Mouse (Mus musculus): Measurements from ENCODE around the gene Sntg2. TPM values are rescaled to one million over a fixed set of nuclear protein-coding genes. Genes with fewer than 3 reads are reported as not detected.
A peak's percentile ranks its signal among the peaks of the same experiment; 100 is the strongest.

Gene Sntg2
- total RNA-seq, 4 experiments from 2014 or later: 9.1 to 11.3 (median 10.4) TPM

DNA sequence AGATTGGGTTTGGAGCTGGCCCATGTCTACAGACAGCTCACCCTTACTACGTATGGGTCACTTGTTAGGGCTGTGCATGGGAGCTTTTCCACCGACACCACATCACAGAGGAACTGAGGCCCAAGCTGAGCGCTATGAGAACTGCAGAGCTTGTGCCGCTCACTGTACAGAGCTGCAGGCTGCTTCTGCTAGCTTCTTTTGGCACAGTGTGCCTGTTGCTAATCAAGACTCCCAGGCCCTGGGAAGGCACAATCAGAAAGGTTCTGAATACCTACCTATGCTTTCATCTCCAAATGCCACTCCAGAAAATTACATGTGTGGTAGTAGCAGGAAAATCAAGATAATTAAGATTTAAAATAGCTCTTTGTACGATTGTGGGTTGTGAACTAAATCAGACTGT is 165.1 kb downstream of the Sntg2 start:
- DNase-seq (ENCODE audit: low spot score in 2 of 2): no peak

DNA sequence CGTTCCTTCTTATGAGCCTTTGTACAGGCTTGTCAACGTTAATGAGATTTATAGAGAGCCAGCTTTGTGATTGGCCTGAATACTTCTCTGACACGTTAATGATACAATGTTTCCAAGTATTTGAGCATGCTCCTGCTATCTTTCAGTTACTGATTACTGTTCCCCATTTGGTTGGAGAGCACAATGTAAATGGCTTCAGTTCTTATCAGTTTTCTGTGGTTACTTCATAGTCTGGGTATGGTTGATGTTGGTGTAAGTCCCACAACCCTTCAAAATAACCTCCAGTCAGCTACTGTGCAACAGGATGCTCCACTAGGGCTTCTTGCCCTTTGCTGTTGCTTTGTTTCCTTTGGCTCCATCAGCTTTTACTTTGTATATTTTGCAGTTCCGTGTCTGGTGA is 168.7 kb downstream of the Sntg2 start:
- no peak for DNase-seq (ENCODE audit: low spot score in 2 of 2)

- DNase-seq (ENCODE audit: low spot score in 2 of 2): no peak
These were observed 170.4 kb downstream of the Sntg2 start for GRCm38 (mm10) chr12:30202763-30203162.

- DNase-seq (ENCODE audit: low spot score in 2 of 2): peak in 1 of 2 experiments; percentile 14
These were observed 172.1 kb downstream of the Sntg2 start for GRCm38 (mm10) chr12:30201031-30201430.

DNA sequence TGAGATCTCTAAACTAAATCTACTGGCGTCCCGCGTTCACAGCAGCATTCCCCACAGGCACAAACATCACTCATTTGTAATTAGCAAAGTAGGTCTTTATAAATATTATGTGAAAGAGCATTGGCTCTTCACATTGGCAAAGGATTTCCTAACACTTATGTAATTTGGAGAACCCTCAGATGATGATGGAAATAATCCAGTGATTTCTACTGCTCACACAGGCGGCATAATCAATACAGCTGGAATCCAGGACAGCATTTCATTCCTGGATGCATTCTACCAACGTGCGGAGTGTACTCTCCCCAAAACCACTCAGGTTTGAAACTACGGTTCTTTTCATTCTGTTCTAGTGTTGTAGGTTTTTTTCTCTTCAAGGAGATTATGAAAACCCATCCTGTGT is 172.6 kb downstream of the Sntg2 start:
- no peak for DNase-seq (ENCODE audit: low spot score in 2 of 2)

GRCm38 (mm10) chr12:30199735-30200134 is 173.4 kb downstream of the Sntg2 start:
- DNase-seq (ENCODE audit: low spot score in 2 of 2): peak in 1 of 2 experiments; percentile 12

DNA sequence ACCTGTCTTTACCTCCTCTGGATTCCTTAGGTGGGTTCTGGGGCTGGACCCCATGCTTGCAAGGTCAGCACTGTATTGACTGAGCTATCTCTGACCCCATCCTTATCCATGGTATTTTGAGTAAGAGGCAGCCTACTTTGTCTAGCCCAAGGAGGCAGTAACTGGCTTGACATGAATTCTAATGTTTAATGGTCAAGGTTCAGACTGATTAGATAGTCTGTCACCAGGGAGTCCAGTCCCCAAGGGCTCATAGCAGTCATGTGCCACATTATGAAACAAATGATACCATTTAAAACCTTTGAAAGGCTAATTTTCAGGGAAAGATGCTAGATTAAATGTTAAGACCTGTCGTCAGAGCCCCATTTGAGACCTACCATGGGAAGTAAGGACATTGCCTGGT is 174.9 kb downstream of the Sntg2 start:
- no peak for DNase-seq (ENCODE audit: low spot score in 2 of 2)

DNA sequence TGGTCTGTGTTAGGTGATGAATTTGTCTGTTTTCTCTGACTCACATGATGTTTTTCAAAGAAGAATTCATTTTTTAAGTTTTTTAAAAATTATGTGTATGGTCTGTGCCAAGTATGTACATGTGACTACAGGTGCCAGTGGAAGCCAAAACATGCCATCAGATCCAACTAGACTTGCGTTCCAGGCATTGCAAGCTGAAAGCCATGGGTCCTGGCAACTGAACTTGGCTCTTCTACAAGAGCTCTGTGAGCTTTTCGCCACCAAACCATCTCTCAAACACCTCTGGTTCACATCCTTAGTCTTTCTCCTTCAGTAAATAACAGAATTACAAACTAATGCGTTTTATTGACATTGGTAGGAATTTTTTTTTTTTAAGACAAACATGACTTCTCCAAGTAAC is 191.5 kb downstream of the Sntg2 start:
- no peak for DNase-seq (ENCODE audit: low spot score in 2 of 2)

- no peak for DNase-seq (ENCODE audit: low spot score in 2 of 2)
These were observed 193.6 kb downstream of the Sntg2 start for GRCm38 (mm10) chr12:30179623-30180022.

GRCm38 (mm10) chr12:30177966-30178365 is 195.2 kb downstream of the Sntg2 start:
- DNase-seq (ENCODE audit: low spot score in 2 of 2): no peak

DNA sequence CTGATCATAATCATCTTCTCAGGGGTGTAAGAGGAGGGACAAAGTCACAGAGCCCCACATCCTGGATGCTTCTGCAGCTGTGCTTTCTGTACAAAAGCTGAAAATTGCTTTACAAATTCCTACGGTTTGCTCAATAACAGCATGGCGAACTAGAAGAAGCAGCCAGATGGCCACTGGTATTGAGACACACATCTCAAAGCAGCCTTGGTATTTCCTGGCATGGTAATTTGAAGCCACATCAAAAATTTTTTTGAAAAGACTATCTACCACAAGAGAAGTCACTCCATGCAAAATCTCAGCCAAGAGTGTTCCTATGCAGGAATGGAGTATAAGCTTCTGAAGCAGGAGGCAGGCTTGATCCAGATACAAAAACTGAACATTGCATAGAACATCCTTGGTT is 195.6 kb downstream of the Sntg2 start:
- no peak for DNase-seq (ENCODE audit: low spot score in 2 of 2)

GRCm38 (mm10) chr12:30168491-30168890 is 204.7 kb downstream of the Sntg2 start:
- DNase-seq (ENCODE audit: low spot score in 2 of 2): no peak

- DNase-seq (ENCODE audit: low spot score in 2 of 2): no peak
These were observed 208.6 kb downstream of the Sntg2 start for GRCm38 (mm10) chr12:30164538-30164937.

GRCm38 (mm10) chr12:30164005-30164404 is 209.2 kb downstream of the Sntg2 start:
- no peak for DNase-seq (ENCODE audit: low spot score in 2 of 2)

GRCm38 (mm10) chr12:30161731-30162406 is 211.3 kb downstream of the Sntg2 start:
- DNase-seq (ENCODE audit: low spot score in 2 of 2): no peak

DNA sequence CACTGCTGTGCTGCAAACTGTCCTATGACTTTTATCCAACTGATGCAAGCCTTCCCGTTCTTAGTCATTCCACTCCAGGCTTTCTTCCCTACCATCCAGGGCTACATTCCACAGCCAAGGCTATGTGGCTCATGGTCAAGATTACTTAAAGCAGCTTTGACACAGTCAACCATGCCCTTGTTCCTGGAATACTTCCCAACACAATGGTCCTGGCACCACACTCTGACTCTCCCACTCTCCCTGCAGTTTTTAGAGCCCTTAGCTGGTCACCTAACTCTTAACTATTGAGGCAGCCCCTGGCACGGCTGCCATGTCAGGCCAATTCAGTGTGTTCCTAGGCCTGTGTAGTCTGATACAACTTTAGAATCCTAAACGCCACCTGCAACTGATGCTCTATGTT is 212.7 kb downstream of the Sntg2 start:
- no peak for DNase-seq (ENCODE audit: low spot score in 2 of 2)

DNA sequence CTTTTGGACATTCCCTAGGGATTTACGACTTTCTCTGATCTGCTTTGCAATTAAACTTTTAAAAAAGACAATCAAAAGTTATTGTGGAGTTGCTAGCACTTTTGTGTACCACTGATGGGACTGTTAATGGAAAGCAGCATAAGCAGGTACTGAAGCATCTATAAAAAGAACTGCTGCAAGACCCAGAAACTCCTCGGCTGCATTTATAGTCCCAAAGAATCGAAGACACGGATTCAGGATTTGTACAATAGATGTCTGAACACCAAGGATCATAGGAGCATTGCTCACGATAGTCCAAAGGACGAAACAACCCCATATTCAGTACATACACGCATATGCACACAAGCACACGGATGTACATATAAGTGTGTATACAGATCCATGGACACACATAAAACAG is 213.4 kb downstream of the Sntg2 start:
- DNase-seq (ENCODE audit: low spot score in 2 of 2): no peak

DNA sequence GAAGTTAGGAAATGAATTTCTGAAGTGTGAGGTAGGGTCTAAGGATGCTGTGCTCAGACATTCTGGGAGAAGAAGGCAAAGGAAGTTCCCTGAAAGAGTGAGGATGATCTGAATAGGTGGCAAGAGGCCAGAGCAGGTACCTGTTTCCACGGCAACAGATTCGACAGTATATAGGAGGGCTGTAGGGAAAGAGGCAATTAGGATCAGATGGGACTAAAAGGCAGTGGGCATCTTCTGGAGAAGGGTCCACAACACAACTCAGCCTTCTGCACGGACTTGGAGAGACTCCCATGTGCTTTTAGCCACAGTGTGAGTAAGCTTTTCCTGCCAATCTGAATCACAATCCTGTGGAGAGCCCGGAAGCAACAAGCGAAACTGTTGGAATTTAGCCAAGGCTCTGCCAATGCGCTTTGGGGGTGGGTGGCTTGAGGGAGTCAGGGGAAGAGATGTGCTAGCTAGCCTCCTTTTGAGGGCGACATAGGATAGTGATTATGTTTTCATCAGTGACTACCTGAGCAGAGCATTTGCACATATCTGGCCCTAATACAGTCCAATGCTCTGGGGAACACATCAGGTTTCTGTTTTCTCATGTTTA is 219.0 kb downstream of the Sntg2 start:
- no peak for DNase-seq (ENCODE audit: low spot score in 2 of 2)

DNA sequence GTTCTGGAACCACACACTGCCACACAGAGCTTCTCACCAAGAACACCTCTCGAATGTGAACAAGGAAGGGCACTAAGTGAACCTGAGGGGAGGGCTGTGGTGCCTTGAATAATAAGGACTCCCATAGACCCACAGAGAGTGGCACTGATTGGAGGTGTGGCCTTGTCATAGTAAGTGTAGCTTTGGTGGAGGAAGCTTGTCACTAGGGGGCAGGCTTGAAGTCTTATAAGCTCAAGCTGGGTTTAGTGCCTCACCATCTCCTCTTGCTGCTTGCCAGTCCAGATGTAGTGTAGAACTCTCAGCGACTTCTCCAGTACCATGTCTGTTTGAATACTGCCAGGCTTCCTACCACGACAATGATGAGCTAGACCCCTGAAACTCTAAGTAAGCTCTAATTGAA is 231.1 kb downstream of the Sntg2 start:
- no peak for DNase-seq (ENCODE audit: low spot score in 2 of 2)

DNA sequence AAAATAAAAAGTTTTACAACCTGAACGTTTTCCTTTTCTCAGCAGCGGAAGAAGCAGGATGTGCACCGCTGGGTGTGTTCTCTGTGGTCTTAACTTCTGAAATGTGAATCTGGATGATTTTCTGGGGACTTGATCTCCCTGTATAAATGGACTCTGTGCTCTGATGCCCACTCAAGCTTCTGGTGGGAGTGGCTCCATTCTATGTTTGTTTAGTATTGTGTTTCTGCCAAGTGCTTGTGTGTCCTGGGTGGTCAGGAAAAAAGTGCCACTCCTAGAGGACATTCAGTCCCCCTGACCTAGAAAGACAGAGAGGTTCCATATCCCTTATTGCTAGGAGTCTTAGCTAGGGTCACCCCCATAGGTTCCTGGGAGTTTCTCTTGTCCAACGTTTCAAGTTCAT is 240.7 kb downstream of the Sntg2 start, which contains the start of gene Tpo:
Gene Tpo, minus strand, starts transcription at position 101 of the 400 bp plus-strand sequence.
- no peak for DNase-seq (ENCODE audit: low spot score in 2 of 2)

DNA sequence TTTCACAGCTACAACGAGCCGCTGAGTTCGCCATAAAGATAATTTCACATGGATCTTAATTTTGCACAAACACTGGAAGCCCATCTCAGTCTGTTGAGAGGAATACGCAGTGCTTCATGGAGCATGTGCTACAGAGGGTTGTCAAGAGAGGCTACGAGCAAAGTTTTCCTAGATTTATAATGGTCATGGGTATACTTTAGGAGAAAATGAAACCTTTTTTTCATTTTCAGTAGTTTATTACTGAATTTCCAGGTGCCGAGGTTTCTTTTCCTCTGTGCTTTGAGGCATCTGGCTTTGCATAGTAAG is 243.8 kb downstream of the Sntg2 start:
- DNase-seq (ENCODE audit: low spot score in 2 of 2): no peak

- DNase-seq (ENCODE audit: low spot score in 2 of 2): peak; percentile 42 to 50
These were observed 244.4 kb downstream of the Sntg2 start for GRCm38 (mm10) chr12:30128561-30129410.

Measured in left cerebral cortex, adult 8-10 months (tissue).